Mouse (Mus musculus): Measurements from ENCODE around the gene Tm4sf4. TPM values are rescaled to one million over a fixed set of nuclear protein-coding genes. Genes with fewer than 3 reads are reported as not detected.
A peak's percentile ranks its signal among the peaks of the same experiment; 100 is the strongest.

Gene Tm4sf4
- total and polyA plus RNA-seq, 3 experiments = not detected

GRCm38 (mm10) chr3:57470326-57470725 lies 45.2 kb downstream of the Tm4sf4 start:
- Histone ChIP-seq H3K4me3 (replicated peaks in 1 of 3; ENCODE audit: low read depth in 2 of 3, low read length in 2 of 3, poor library complexity in 1 of 3) (no peak overlapping the region), H3K79me2 (replicated peaks; ENCODE audit: control insufficient read depth, extremely low read depth, insufficient read depth, poor library complexity, severe bottlenecking) (no peaks in the 10 kb centered on the region)
- in situ Hi-C loops (cut with MboI; ENCODE audit: low pct_ligation_motif_present, low pct_unique_long_range_greater_than_20kb, low sequenced_read_pairs) = loop anchor here (5.0 to 25.0 kb wide), 2 partner anchors 107 to 342 kb away; partner anchors contain the start of gene Wwtr1

DNA sequence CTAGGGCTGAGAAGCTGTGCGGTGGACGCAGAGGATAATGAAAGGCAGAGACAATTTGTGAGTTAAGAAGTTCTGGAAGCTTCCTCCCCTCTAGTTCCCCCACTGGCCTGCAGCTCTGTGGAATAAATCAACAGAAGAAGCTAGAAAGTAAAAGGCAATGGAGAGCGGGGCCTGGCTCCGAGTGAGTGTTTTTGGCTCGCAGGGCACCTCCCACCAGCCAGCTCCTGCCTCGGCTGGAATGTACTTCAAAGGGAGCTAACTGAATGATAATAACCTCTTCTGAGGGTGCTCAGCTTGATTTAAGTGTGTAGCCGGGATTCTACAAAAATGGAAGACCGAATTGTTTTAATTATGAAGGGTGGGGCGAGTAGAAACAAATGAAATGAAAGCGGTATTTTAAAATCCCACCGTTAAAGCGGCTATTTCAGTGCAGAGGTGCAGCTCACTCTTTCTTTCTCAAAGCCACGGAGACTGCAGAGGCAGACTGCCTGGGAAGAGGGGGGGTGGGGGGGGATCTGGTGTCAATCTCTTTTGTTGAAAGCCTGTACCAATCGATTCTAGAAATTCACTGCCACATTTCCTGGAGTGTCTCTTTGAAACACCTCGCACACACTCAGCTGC lies 46.0 kb downstream of the Tm4sf4 start:
- H3K36me3 ChIP-seq (replicated peaks in 1 of 2; ENCODE audit: control insufficient read depth in 1 of 2, insufficient read depth in 1 of 2, low read length in 1 of 2) = peaks cover 0 to 43% of the 10 kb centered on the region in 2 experiments
- dilution Hi-C loops (cut with MboI; ENCODE audit: extremely low pct_ligation_motif_present, extremely low pct_unique_long_range_greater_than_20kb, low sequenced_read_pairs) = no loop called here
- peaks cover 0 to 35% of the 10 kb centered on the region in 2 experiments; a peak in 2 of 4 replicates for H3K4me1 ChIP-seq (ENCODE audit: control insufficient read depth in 1 of 2, insufficient read depth in 2 of 2)
- H3K27ac ChIP-seq (ENCODE audit: insufficient read depth, low read depth) = no peak overlapping the region
- no peaks in the 10 kb centered on the region for H3K79me2 ChIP-seq (replicated peaks; ENCODE audit: control insufficient read depth, extremely low read depth, insufficient read depth, poor library complexity, severe bottlenecking)
- no peak for DNase-seq (ENCODE audit: extremely low read depth)
- H3K9ac ChIP-seq (ENCODE audit: insufficient read depth, low read depth) = no peak overlapping the region
- TF ChIP-seq POLR2AphosphoS2 (IDR thresholded peaks at IDR 0.05; ENCODE audit: low read depth, low read length) (no peak), UBTF (IDR thresholded peaks at IDR 0.05; ENCODE audit: low read depth, low read length) (no peak), ZC3H11A (IDR thresholded peaks at IDR 0.05; ENCODE audit: low read depth, low read length) (no peak), JUN (IDR thresholded peaks at IDR 0.05; ENCODE audit: insufficient read depth, low read depth, low read length) (no peak), MEF2A (IDR thresholded peaks at IDR 0.05; ENCODE audit: borderline replicate concordance, low read depth, low read length) (no peak)
- no peaks in the 10 kb centered on the region for H3K9me3 ChIP-seq (replicated peaks; ENCODE audit: low read length)
- in situ Hi-C loops (cut with MboI; ENCODE audit: low pct_ligation_motif_present, low pct_unique_long_range_greater_than_20kb, low sequenced_read_pairs) = loop anchor here (5.0 to 25.0 kb wide), 2 partner anchors 106 to 341 kb away; partner anchors contain the start of gene Wwtr1
- no peaks in the 10 kb centered on the region for H3K27me3 ChIP-seq (replicated peaks)
- H3K4me3 ChIP-seq (replicated peaks in 1 of 3; ENCODE audit: low read depth in 2 of 3, low read length in 2 of 3, poor library complexity in 1 of 3) = no peak overlapping the region
- no peak overlapping the region for H3K4me2 ChIP-seq (ENCODE audit: insufficient read depth, low read depth, poor library complexity, severe bottlenecking)

More at GRCm38 (mm10) chr3:57470326-57470725, 45.2 kb downstream of the Tm4sf4 start:
- H3K9ac ChIP-seq (ENCODE audit: insufficient read depth, low read depth) = no peak overlapping the region
- H3K9me3 ChIP-seq (replicated peaks; ENCODE audit: low read length) = no peaks in the 10 kb centered on the region
- H3K27me3 ChIP-seq (replicated peaks) = no peaks in the 10 kb centered on the region
- no peak overlapping the region for H3K4me2 ChIP-seq (ENCODE audit: insufficient read depth, low read depth, poor library complexity, severe bottlenecking)
- DNase-seq (ENCODE audit: extremely low read depth) = peak; percentile 26
- dilution Hi-C loops (cut with MboI; ENCODE audit: extremely low pct_ligation_motif_present, extremely low pct_unique_long_range_greater_than_20kb, low sequenced_read_pairs) = no loop called here
- no peak for TF ChIP-seq ZKSCAN1 (IDR thresholded peaks at IDR 0.05; ENCODE audit: borderline replicate concordance, low read depth, low read length)
- peak; percentile 81 for TF ChIP-seq RAD21 (IDR thresholded peaks at IDR 0.05; ENCODE audit: low read depth, low read length)
- TF ChIP-seq JUND (conservative IDR thresholded peaks at IDR 0.05; ENCODE audit: low read depth, low read length) = no peak
- no peak for TF ChIP-seq IRF4 (IDR thresholded peaks at IDR 0.05; ENCODE audit: low read depth, low read length)
- TF ChIP-seq ZC3H11A (IDR thresholded peaks at IDR 0.05; ENCODE audit: low read depth, low read length) = peak; percentile 68
- TF ChIP-seq RCOR1 (conservative IDR thresholded peaks at IDR 0.05; ENCODE audit: low read depth, low read length) = no peak
- TF ChIP-seq CTCF (conservative IDR thresholded peaks at IDR 0.05 in 1 of 2, IDR thresholded peaks at IDR 0.05 in 1 of 2; ENCODE audit: low read depth in 2 of 2, low read length in 2 of 2) = peak in 1 of 2 experiments; percentile 83; a peak in 2 of 4 replicates
- peak; percentile 90 for TF ChIP-seq SMC3 (IDR thresholded peaks at IDR 0.05; ENCODE audit: low read depth, low read length)
- peaks cover 0 to 41% of the 10 kb centered on the region in 2 experiments for H3K36me3 ChIP-seq (replicated peaks in 1 of 2; ENCODE audit: control insufficient read depth in 1 of 2, insufficient read depth in 1 of 2, low read length in 1 of 2)
- no peak overlapping the region for H3K27ac ChIP-seq (ENCODE audit: insufficient read depth, low read depth)
- H3K4me1 ChIP-seq (ENCODE audit: control insufficient read depth in 1 of 2, insufficient read depth in 2 of 2) = peaks cover 0 to 35% of the 10 kb centered on the region in 2 experiments; a peak in 2 of 4 replicates

All from CH12.LX (cell line).